Mouse (Mus musculus) G1E-ER4 (cell line): ENCODE results near the gene Idi1. TPM values are rescaled to one million over a fixed set of nuclear protein-coding genes. Genes with fewer than 3 reads are reported as not detected.
A peak's percentile ranks its signal among the peaks of the same experiment; 100 is the strongest.

Experiments used
- GATA1 ChIP-seq: IDR thresholded peaks from one replicate; pipeline ENCODE4 v1.8.0; 2012; ENCODE audit warnings: low read length, inconsistent platforms
- polyA plus RNA-seq: library from polyadenylated mRNA; stranded (reverse); fragments of >175 nt; gene quantifications from 2 replicates; pipeline ENCODE4 v1.2.3, GENCODE M21; 2012

The Idi1 gene
- 15.7 and 21.1 TPM in 2 replicates for polyA plus RNA-seq

DNA sequence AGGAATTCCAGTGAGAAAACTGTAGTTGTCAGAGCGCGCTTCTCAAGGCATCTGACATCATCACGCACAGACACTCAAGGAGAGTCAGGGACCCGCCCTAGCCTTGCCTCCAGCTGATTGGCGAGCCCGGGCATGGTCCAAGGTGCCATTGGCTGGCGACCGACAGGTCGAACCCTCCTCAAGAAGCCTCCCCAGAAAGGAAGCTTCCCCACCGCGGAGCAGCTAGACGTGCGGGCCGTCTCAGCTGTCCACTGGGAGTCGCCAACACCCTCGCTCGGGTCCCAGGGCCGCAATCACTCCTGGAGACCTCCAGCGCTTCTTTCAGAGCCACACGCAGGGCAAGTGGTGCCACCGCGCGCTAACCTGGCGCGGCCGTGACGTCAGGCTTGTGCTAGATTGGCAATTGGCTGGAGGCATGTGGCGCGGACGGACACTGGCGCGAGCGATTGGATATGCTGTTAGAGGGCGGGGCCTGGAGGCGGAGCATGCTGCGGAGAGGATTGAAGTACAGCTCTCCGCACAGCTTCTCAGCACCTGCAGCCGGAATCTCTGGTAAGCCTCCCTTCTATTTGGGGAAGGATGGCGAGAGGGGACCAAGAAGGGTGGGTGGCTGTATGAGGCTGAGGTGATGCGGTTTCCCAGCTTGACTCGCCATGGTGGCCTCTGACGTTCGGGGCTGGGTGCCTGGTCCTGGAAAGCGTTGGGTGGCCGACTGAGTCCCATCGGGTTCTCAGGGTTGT lies at the start of gene Idi1:
TSS of gene Idi1 (plus strand) at position 57 of the 740 bp plus-strand sequence.
- no peak for TF ChIP-seq GATA1

DNA sequence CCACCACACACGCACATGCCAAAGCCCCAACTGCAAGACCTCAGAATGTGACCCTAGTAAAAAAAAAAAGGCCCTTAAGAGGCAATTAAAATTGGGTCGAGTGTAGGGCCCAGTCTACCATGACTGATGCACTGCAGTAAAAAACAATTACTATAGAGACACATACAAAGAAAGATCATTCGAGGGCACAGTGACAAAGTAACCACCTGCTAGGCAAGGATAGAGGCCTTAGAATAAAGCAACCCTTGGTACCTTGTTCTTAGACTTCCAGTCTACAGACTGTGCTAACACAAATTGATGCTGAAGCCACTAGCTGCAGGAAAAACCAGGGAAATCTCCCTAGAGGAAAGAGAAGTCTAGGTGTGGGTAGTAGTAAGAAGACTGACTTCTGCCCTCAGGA lies 46.9 kb upstream of the Idi1 start:
- no peak for TF ChIP-seq GATA1

- no peak for TF ChIP-seq GATA1
Observed at GRCm38 (mm10) chr13:8839111-8839510, 46.2 kb upstream of the Idi1 start.

DNA sequence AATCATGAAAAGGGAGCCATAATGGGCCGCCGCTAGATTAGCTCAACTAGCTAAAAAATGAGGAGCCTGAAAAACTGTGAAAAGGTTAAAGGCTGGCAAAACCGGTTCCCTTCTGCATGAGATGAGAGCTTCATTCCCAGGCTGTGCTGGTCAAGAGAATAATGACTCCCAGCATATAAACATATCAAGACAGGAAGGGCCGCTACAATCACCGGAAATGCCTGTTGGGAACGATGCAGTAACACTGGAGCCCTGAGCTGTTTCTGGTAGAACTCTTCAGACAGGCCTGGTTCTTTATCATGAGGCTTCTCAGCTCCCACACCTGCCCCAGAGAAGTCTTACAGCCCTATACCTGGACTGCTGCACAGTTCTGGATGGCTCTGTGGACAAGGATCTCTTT lies 45.4 kb upstream of the Idi1 start:
- TF ChIP-seq GATA1: no peak

DNA sequence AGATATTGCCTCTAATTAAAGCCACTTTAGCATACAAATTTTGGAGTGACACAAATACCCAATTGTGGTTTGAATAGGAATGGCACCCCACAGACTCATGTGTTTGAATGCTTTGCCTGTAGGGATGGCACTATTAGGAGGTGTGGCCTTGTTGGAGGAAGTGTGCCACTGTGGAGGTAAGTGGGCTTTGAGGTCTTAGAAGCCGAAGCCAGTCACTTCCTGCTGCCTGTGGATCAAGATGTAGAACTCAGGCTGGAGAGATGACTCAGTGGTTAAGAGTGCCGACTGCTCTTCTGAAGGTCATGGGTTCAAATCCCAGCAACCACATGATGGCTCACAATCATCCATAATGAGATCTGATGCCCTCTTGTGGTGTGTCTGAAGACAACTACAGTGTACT lies 44.4 kb upstream of the Idi1 start:
- no peak for TF ChIP-seq GATA1

DNA sequence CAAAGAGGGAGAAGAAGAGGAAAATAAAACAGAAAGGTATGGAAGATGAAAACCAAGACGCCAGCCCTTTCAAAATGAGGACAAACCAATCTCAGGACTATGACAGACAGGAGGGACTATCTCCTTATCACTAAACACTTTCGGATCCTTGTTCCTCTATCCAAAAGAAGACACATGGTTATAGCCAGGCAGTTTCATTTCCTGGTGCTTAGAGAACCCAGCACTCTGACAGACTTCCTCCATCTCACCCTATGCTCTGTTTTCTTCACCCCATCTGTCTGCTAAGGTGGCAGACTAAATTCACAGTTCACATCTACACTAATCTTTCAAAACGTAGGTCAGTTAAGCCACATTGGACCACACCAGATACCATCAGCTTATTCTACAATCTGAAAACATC lies 43.0 kb upstream of the Idi1 start:
- no peak for TF ChIP-seq GATA1

- TF ChIP-seq GATA1: no peak
Observed at GRCm38 (mm10) chr13:8847702-8848101, 37.6 kb upstream of the Idi1 start.

- peak; percentile 46 for TF ChIP-seq GATA1
Observed at GRCm38 (mm10) chr13:8849311-8849710, 36.0 kb upstream of the Idi1 start.

GRCm38 (mm10) chr13:8853424-8853823 lies 31.9 kb upstream of the Idi1 start:
- TF ChIP-seq GATA1: no peak

- no peak for TF ChIP-seq GATA1
Observed at GRCm38 (mm10) chr13:8854769-8855168, 30.5 kb upstream of the Idi1 start.

GRCm38 (mm10) chr13:8858453-8858852 lies 26.8 kb upstream of the Idi1 start:
- TF ChIP-seq GATA1: no peak

GRCm38 (mm10) chr13:8860861-8861260 lies 24.4 kb upstream of the Idi1 start:
- no peak for TF ChIP-seq GATA1

DNA sequence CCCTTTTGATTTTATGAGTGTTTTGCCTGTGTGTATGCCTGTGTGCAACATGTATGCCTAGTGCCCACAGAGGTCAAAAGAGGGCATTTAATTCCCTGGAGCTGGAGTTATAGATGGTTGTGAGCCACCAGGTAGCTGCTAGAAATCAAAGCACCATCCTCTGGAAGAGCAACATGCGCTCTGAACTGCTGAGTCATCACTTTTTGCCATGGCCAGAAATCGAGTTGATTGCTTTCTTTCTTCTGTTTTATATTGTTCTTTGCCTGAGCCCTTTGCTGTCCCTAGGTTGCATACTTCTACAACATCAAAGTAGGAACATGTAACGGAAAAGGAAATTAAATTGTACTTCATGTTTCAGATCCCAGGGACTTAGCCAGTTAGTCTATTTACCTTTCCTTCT lies 20.3 kb upstream of the Idi1 start:
- no peak for TF ChIP-seq GATA1

GRCm38 (mm10) chr13:8866612-8867011 lies 18.7 kb upstream of the Idi1 start:
- TF ChIP-seq GATA1: no peak

DNA sequence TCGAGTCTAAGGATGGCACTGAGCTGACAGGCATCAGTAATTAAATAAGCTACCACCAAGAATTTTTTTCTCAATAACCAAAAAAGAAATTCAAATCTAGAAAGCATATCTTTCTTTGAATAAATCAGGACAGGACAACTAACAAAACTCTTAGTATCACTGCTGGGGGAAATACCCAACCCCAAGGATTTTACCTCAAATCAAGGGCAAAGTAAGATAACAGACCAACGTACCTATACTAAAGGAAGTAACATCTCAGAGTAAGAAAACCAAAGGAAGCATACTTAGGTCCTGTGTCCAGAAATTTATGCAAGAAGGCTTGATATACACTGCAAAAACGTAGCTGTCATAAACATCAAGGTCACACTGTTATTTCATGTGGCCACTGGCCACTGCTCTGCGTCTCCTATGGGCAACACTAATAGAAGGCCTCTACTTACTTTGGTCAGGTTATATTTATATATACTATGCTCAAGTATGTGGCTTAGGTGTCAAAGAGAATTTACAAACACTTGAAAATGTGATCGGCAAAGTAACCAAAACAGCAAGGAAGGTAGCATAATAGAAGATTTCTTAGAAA lies 15.6 kb upstream of the Idi1 start:
- no peak for TF ChIP-seq GATA1

GRCm38 (mm10) chr13:8870160-8870509 lies 15.2 kb upstream of the Idi1 start:
- TF ChIP-seq GATA1: no peak
